Mouse (Mus musculus) T-cell, adult 2 months (primary cell): ENCODE data around the gene Uckl1.

Experiments used
- DNase-seq: peaks from one replicate; pipeline ENCODE4 v3.0.0; 2022; ENCODE audit warnings: low spot score

Gene Uckl1

DNA sequence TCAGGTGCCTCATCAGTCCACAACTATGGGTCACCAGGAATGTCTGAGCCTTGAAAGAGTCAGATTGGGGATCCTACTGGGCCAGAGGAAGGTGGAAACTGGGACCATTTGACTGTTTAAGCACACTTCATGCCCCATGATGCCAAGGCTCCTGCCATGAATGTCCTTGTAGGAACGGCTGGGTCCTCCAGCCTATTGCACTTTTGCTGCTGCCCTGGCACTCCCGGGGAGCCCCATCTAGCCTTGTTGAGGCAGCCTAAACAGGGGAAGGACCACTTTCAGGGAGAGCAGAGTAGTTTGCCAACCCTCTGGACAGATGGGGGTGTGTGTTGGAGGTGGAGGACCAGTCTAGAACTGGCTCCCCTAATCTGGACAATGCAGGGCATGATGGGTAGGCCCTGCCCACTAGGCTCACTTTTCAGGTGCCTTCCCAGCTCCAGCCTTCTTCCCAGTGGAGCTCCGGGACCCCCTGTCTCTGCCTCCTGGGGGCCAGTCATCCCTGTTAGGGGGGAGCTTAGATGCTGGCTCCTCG, at the start of gene Uckl1:
Gene Uckl1 (minus strand): TSS at position 482 of the 532 bp plus-strand sequence.
- DNase-seq, result no peak

DNA sequence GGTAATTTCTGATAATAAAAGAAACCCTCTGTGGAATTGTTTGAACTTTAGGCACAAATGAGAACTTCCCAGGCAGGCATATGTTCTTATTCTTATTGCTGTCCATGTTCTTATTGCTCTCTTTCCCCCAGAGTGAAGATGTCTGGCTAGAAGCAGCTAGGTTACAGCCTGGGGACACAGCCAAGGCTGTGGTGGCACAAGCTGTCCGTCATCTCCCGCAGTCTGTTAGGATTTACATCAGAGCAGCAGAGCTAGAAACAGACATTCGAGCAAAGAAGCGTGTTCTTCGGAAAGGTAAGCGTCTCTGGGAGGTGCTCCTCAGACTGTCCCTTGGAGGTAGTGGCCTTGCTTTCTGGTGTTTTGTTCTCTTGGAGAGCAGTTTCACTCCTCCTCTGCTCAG, 47.9 kb upstream of the Uckl1 start:
- no peak for DNase-seq

DNA sequence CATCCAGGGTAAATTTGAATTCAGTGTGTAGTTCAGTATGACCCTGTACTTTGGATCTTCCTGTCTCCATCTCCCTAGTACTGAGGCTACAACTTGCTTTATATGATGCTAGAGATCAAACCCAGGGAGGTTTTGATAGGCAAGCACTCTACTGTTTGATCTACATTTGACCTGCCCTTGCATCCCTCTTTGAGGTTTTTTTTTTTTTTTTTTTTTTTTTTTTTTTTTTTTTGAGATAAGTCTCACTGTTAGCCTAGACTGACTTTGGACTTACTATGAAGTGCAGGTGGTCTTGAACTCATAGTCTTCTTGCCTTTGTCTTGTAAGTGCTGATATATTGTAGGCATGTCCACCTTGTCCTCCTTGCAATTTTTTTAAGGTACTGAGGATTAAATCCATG, 43.8 kb upstream of the Uckl1 start:
- no peak for DNase-seq

DNA sequence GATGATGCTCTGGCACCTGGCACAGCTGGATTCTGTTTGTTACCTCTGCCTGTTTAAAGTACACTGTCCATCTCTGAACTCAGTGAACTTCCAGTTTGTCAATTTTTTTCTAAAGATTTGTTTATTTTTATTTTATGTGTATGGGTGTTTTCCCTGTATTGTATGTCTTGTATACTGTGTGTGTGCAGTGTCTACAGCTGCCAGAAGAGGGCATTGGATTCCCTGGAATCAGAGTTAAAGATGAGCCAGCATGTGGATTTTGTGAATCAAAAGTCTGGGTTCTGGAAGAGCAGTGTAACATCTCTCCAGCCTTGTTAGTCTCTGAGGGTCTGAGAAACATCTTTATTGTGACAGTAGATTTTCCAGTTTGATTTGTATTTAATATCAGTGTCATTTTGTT, 38.7 kb upstream of the Uckl1 start:
- DNase-seq, result peak; percentile 4

DNA sequence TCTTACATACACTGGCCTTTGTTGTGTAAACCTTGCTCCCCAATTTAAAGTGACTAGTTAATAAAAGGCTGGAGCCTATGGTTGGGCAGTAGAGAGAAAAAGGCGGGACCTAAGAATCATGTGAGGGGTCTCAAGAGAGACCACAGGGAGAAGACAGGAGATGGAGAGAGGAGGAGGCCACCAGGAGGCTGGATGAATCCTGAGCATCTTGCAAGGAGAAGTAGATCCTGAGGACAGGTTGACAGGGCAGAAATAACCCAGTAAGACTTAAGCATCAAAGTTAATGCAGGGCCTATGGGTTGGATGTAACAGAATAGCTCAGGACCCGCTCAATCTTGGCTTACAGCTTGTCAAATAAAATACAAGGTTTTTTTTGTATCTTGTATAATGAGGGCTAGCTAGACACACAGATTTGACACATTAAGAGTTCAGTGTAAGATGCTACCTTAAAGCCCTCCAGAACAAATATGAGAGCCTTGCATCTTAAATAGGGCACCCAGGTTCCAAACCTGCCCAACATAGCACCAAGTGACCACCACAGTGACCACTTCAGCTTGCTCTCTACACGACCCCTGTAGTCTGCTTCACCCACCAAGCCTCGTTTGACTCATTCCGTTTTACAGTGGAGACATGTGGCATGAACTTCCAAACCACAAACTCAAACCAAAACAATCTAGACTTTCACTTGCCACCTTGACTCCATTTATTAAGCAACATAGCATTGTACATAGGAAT, 34.2 kb upstream of the Uckl1 start:
- no peak for DNase-seq

DNA sequence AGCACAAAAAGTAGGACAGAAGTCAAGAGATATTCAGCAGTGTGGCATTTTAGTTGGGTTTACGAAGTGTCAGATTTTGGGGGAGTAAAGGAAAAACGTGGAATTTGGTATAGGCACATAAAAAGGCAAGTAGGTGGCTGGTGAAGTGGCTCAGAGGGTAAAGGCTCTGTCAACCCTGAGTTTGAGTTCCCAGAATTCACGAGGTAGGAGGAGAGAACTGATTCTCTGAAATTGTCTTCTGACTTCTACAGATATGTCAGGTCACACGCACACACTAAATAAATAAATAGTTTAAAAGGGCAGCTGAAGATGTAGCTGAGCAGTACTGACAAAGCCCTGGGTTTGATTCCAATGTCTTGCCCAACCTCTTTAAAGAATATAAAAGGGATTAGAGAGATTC, 17.7 kb upstream of the Uckl1 start:
- DNase-seq, result no peak

DNA sequence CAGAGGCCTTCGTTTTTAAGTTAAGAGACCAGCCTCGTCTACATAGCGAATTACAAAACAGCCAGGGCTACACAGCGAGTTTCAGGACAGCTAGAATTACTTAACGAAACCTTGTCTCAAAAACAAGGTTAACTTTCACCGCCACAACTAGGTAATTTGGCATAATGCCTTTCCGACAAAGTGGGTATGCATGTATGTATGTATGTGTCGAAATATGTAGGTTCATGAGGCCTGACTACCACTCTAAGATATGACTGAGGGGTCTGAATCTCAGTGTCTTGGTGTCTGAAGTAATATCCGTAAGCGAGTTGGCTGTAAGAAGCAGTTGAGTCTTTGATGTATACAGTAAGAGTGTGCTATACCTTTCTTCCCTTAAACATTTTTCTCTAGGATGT, 17.1 kb upstream of the Uckl1 start:
- no peak for DNase-seq

DNA sequence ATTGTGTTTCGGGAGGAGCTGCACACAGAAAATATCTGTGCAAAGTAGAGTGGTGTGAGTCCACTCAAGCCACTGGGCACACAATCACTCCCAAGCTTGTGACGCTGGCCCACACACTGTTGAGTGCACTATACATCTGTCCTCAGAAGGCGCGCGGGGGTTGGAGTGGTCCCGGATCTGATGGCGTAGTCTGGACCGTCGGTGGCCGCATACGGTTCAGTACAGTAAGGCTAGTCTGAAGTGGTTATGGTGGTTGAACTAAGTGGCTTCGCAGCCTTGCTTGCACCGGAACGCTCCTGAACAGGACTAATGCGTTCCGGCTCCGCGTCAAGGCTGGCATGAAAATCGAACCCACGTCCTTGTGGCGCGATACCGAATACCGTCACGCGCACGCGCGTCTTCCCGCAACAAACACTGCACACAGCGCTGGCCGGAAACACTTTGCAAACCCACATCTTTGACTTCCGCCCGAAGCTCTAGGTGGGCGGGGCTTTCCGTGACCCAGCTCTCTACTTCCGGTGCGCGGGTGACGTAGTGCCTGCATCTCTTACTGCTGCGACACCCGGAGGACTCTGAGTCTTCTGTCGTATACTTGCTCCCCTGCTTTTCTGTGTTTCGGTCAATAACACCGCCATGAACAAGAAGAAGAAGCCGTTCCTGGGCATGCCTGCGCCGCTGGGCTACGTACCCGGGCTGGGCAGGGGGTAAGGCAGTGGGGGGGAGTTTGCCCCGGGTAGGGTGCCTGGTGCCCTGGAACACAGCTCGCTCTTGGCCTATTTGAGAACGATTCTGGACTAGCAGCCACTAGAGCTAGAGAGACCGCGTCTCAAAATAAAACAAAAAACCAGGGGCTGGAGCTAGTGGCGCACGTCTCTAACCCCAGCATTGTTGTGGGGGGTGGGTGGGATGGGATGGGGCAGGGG, 16.4 kb upstream of the Uckl1 start:
- DNase-seq, result peak; percentile 97

DNA sequence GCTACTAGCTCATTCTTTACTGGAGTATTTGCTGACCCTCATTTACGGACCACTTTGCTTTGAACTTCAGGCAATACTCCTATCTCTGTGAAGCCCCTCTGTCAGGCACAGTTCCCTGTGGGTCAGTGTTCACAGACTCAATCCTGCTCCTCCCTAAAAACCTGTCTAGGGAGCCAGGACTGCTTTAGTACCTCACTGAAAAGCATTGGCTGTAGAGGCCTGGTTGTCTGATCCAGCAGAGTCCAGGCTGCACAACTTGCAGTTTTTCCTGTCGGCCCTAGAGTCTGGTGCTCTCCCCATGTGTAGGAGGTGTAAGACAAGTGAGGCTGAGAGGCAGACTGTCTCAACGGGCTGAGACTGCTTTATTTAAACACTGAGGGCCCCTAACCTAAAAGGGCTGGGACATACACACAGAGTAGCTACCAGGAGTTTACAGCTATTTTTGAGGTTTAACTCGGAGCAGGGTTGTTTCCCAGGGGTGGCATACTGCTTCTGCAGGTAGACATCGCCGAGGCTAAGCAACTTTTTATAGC, 15.6 kb upstream of the Uckl1 start:
- DNase-seq, result no peak

DNA sequence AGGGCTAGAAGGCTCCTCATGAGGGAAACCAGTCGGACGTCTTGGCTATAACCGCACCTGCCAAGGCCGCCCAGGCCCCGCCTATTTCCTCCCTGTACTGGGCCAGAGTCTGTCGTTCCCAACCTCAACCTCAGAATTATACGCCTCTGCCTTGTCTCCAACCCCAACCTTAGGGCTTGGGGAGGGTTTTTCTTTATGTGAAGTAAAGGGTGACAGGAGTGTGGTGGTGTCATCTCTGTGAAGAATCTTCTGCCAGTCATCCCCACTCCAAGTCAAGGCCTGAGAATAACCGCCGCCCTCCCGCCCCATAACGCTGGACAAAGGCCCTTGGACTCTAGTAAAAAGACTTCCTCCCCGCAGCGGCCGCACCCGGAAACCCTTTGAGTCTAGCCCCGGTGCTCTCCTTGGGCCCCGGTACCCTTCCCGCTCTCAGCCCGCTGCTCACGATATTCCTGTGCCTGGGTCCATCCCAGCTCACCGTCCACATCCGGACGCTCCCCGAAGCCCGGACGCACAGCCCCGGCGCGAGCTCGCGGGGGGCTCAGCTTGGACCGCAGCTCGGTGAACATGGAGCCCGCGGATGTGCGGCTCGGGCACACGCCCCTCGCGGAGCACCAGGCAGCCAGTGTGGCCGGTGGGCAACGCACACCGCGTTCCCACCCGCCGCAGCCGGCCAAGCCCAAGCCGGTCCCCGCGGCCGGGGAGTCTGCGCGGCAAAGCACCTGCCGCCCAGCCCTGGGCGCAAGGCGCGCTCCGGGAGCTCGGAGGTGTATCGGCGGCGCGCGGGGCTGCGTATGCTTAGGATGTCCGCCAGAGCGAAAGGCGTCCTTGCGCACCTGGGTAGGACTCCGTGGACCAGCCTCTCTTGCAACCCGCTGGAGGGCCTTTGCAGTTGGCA, 14.0 kb upstream of the Uckl1 start, which contains the start of gene Samd10:
Gene Samd10 (minus strand): TSS at position 759 of the 898 bp plus-strand sequence.
- peak; percentile 62 for DNase-seq

DNA sequence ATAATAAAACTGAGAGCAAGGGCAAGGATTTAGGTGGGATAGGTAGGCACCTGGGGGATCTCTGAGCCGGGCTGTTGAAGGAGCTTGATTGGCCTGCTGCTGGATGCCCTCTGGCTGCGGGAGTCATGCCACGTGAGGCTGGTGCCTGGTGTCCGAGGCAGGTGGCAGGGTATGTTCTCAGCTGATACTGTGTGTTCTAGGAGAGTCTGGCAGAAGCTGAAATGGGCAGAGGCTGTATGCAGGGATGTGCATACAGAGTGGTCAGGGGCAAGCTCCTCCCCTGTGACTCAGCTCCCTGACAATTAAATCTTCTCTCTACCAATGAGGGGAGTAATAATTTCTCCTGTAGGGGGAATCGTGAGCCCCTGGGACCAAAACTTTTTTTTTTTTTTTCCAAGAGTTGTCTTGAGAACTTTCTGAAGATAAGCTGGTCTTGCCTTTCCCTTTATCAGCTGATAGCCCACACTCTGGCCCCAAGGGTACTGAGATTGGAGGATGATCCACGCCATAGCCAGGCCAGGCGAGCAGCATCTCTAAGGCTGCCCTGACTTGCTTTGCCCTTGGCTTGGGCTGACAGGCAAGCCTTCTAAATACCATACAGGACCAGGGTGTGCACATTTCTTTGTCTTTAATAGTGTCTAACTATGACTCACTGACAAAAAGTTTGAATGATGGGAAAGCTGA, 12.8 kb upstream of the Uckl1 start:
- DNase-seq, result no peak

DNA sequence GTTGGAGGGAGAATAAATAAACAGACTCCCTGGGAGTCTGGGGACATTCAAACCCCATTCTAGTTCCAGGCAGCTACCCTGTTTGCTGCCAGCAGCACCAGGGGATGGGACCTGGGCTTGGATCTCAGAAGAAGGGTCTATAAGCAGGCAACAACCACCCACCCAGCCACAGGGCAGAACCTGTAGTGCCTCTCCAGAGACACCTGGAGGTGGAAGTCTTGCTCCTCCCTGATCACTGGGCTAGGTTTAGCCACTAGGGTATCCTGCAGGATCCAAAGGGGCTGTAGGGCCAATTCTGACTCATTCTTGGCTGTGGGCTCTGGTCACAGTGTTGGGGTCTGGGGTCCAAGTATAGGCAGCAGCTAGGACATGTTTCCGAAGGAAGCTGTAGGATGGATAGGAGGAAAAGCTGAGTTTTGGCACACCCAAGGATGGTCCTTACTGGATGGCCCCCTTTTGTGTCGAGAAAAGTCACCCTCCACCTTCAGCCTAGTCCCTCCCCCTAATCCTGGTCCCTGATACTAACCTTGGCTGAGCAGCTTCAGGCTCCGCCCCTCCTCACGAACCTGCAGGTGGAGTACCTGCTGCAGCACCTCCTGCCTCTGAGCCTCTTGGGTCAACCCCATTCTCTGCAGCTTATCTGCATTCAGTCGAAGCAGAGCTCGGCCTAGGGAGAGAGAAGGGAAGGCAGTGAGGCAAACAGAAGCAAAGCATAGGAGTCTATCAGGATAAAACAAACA, 11.7 kb upstream of the Uckl1 start:
- no peak for DNase-seq

DNA sequence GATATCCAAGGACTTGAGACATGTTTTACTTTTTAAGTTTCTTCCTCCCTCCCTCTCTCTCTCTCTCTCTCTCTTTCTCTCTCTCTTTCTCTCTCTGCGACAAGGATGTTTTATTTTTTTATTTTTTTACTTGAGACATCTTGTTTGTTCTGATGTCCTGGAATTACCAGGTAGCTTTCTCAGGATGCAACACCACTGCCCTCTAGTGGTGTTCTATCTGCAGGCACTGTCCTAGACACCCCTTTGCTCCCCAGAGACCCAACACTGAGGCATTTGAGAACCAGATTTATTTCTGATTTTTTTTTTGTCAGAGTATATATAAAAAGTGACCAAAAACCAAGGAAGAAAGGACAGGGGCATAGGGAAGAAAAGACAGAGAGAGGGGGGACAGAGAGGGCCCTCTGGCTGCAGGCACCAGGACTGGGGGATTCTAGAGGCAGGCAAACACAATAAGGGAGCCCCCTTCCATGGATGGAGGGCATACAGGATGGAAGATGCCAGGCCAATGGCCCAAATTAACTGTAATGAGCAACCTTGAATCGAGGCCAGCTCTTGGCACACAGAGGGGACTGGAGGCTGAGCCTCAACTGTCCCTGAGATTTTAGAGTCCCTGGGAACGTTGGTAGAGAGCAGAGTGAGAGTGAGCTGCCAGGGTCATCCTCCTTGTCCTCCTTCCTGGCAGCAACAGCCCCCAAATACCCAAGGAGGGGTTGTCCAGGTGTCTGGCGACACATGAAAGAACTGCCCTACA, 10.4 kb upstream of the Uckl1 start:
- peak; percentile 52 for DNase-seq

DNA sequence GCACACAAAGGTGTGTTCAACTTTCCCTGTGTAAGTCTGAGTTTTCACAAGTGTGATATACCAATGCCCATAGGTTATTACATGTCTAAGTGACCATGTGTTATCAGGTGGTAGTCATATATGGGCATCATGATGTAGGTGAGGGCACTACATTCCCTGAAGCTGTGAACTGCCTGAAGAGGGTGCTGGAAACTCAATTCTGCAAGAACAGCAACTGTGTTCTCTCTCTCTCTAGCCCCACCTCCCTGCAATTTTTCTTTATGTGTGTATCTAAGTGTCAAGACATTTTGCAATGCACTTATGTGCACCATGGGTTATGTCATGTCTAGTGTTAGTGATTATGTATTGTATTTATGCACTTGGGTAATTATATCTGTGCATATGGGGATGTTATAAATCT, 9.2 kb upstream of the Uckl1 start:
- no peak for DNase-seq

DNA sequence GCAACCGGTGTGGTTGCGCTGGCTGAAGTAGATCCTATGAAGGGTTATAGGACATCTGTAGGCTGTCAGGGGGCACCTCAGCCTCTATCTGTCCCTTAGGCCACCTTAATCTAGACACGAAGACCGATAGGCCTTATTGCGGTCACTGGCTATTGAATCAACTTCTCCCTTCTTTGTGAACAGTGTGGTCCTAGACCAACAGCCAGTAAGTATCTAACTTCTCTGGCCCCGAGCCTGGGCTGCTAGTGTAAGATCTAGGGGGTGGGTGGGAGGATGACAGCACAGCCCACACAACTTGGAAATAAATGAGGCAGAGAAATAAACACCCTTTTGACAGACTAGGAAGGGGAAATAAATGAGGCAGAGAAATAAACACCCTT, 8.3 kb upstream of the Uckl1 start:
- DNase-seq, result no peak

DNA sequence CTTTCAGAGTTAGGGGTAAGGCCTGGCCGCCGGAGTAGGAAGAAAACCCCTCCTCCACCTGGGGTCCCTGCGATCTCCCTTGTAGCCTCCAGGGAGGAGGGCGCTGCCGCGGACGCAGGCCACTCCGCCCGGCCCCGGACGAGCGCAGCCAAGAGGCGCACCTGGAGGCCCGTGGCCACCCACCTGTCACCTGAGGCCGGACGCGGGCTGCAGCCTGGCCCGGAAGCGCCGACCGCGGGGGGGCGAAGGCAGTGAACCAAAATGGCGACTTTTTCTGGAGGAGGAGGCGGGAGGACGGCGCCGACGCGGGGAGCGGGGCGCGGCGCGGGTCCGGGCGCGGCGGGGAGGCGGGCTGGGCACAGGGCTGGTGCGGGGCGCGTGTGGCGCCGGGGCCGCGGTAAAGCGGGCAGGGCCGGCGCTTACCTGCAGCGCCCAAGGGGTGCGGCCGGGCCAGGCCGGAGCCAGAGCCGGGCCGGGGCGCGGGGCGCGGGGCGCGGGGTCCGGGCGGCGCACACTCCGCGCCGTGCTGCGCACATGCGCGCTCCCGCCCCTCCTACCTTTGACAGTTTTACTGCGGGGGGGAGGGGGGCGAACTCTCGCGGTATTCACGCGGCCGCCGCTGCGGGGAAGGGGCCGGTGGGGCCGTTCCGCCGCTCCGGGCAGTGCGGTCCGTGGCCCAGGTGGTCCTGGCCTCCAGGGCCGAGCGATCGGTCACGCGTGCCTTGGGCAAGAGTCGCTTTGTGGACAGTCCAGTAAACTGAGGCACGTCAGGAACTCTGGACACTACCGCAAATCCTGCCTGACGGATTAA, 7.7 kb upstream of the Uckl1 start, which contains the start of gene Zfp512b:
Gene Zfp512b (minus strand): TSS at position 573 of the 811 bp plus-strand sequence.
- peak; percentile 63 for DNase-seq

DNA sequence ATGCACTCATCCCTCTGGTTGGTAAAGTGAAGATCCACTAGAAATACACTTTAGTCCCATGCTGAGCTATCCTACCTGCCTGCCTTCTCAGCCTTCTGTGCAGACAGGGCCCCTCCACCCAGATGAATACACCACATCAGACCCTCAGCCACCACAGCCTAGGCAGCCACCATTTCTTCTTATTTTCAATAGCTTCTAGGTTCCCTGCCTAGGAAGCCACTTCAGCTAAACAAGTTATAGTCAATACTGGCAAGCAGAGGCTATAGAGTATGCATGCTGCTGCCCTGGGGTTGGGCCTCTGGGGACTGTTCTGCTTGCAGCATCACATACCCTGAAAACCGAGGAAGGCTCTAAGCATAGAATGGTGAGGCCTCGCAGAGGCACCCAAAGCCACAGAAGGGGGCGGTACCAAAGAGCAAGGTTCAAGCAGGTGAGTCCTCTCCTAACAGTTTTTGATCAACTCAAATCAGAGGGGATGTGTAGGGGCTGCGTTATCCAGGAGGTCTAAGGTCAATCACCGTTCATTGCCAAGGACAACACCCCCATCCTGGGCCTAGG, 6.9 kb upstream of the Uckl1 start, which contains the start of gene Prpf6:
Gene Prpf6 (plus strand): TSS at position 341 of the 558 bp plus-strand sequence.
- peak; percentile 43 for DNase-seq

DNA sequence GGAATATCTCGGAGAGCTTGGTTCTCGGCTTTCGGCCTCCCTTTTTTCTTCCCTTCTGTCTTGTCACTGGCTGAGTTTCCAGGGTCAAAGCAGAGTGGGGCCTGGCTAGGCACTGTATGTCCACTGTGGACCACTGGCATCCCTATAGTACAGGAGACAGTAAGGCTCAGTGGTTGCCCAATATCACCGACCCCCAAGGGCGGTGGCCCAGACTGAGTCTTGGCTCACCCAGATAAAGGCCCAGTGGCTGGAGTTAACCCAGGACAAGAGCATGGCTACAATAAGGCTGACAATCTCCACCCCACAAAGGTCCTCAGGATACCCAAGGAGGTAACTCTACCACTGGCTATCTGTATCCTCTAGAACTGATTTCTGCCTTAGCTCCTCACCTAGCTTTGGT, 5.8 kb upstream of the Uckl1 start:
- no peak for DNase-seq
